Mouse (Mus musculus) limb, embryonic 12.5 days (tissue): Measurements from ENCODE around the gene Scd1. TPM values are rescaled to one million over a fixed set of nuclear protein-coding genes. Genes with fewer than 3 reads are reported as not detected.

Experiments used
- ATAC-seq: fragments of 200-750 bp; cut with Nextera tagmentation; 2 replicates; pipeline ENCODE4 v1.8.0; 2017; ENCODE audit warnings: low read depth, moderate TSS enrichment; ENCODE audit not compliant: insufficient number of reproducible peaks, insufficient read depth, low FRiP score, low TSS enrichment
- H3K27ac ChIP-seq: fragments of 300-500 bp; sonication (generic); 2 replicates; pipeline ENCODE4 v1.5.1; 2016; ENCODE audit warnings: mild to moderate bottlenecking, moderate library complexity
- H3K27me3 ChIP-seq: fragments of 300-500 bp; sonication (generic); 2 replicates; pipeline ENCODE4 v1.6.1; 2016; ENCODE audit warnings: mild to moderate bottlenecking, moderate library complexity
- H3K36me3 ChIP-seq: fragments of 300-500 bp; sonication (generic); 2 replicates; pipeline ENCODE4 v1.6.1; 2016; ENCODE audit warnings: mild to moderate bottlenecking, moderate library complexity
- H3K4me1 ChIP-seq: fragments of 300-500 bp; sonication (generic); replicated peaks from 2 replicates; pipeline ENCODE4 v1.6.1; 2016
- H3K4me2 ChIP-seq: fragments of 300-500 bp; sonication (generic); 2 replicates; pipeline ENCODE4 v1.6.1; 2016; ENCODE audit warnings: mild to moderate bottlenecking, moderate library complexity
- H3K4me3 ChIP-seq: fragments of 300-500 bp; sonication (generic); replicated peaks from 2 replicates; pipeline ENCODE4 v1.5.1; 2016; ENCODE audit warnings: mild to moderate bottlenecking
- H3K9ac ChIP-seq: fragments of 300-500 bp; sonication (generic); replicated peaks from 2 replicates; pipeline ENCODE4 v1.6.1; 2016; ENCODE audit warnings: mild to moderate bottlenecking, moderate library complexity
- H3K9me3 ChIP-seq: fragments of 300-500 bp; sonication (generic); 2 replicates; pipeline ENCODE4 v1.6.1; 2016; ENCODE audit warnings: mild to moderate bottlenecking, moderate library complexity
- WGBS: fragments of 180-500 bp; shearing (Covaris S2); methylation state at CpG from one replicate; pipeline ENCODE4 v1.1.7; 2016; 5-methylcytosine and 5-hydroxymethylcytosine counted together
- polyA plus RNA-seq: library from polyadenylated mRNA; unstranded; fragments of >200 nt; fragmentation: Nextera tagmentation; extraction: Ambion mirVana; gene quantifications from 2 replicates; pipeline ENCODE4 v1.2.1, GENCODE M21; 2016

Gene Scd1
- polyA plus RNA-seq, 1 experiment from 2014 or later, result 10.6 TPM

DNA sequence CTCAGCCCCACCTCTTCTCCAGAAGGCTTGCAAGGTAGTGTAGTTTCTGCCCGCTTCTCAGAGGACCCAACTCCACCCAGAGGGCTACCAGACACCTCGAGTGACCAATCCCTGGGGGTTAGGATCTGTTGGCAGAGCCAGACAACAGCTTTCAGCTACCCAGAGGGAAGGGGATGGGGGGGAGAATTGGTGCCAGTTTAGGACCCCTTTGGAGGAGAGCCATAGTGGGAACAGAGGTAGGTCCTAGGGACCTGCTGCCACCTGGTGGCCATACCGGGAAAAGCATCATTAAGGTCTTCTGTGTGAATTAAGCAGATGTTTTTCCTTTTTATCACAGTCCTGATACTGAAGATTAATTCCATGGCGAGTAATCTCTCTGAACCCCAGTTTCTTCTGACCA lies 11.3 kb upstream of the Scd1 start:
- WGBS, result 17% methylated on average over 4 of the region's 4 CpGs
- H3K9me3 ChIP-seq, result no peaks in the 10 kb centered on the region
- H3K4me2 ChIP-seq, result no peak overlapping the region
- H3K4me3 ChIP-seq, result no peak overlapping the region
- no peaks in the 10 kb centered on the region for H3K4me1 ChIP-seq
- H3K27me3 ChIP-seq, result 0 out of 2 replicates have a peak, but pooled peaks cover 3% of the 10 kb centered on the region
- no peak for ATAC-seq
- no peak overlapping the region for H3K27ac ChIP-seq
- no peak overlapping the region for H3K9ac ChIP-seq
- H3K36me3 ChIP-seq, result no peaks in the 10 kb centered on the region

- ATAC-seq, result no peak
- Histone ChIP-seq H3K4me1 (no peaks in the 10 kb centered on the region), H3K4me3 (no peak overlapping the region), H3K27ac (no peak overlapping the region), H3K4me2 (no peak overlapping the region), H3K36me3 (no peaks in the 10 kb centered on the region), H3K27me3 (0 out of 2 replicates have a peak, but pooled peaks cover 3% of the 10 kb centered on the region), H3K9me3 (no peaks in the 10 kb centered on the region), H3K9ac (no peak overlapping the region)
- 67% methylated on average over 9 of the region's 9 CpGs for WGBS
Measured at GRCm38 (mm10) chr19:44418544-44418943, 10.9 kb upstream of the Scd1 start.

- ATAC-seq, result no peak
- Histone ChIP-seq H3K4me1 (no peaks in the 10 kb centered on the region), H3K27ac (no peak overlapping the region), H3K27me3 (0 out of 2 replicates have a peak, but pooled peaks cover 3% of the 10 kb centered on the region), H3K4me3 (no peak overlapping the region), H3K9ac (no peak overlapping the region), H3K4me2 (no peak overlapping the region), H3K36me3 (no peaks in the 10 kb centered on the region), H3K9me3 (no peaks in the 10 kb centered on the region)
- WGBS, result 85% methylated on average over 5 of the region's 5 CpGs
Measured at GRCm38 (mm10) chr19:44418061-44418460, 10.4 kb upstream of the Scd1 start.

GRCm38 (mm10) chr19:44417448-44417847 lies 9.8 kb upstream of the Scd1 start:
- WGBS, result 59% methylated on average over 4 of the region's 4 CpGs
- Histone ChIP-seq H3K27ac (no peak overlapping the region), H3K9me3 (no peaks in the 10 kb centered on the region), H3K4me3 (no peak overlapping the region), H3K9ac (no peak overlapping the region), H3K36me3 (no peaks in the 10 kb centered on the region), H3K27me3 (0 out of 2 replicates have a peak, but pooled peaks cover 3% of the 10 kb centered on the region), H3K4me2 (no peak overlapping the region), H3K4me1 (no peaks in the 10 kb centered on the region)
- ATAC-seq, result no peak

DNA sequence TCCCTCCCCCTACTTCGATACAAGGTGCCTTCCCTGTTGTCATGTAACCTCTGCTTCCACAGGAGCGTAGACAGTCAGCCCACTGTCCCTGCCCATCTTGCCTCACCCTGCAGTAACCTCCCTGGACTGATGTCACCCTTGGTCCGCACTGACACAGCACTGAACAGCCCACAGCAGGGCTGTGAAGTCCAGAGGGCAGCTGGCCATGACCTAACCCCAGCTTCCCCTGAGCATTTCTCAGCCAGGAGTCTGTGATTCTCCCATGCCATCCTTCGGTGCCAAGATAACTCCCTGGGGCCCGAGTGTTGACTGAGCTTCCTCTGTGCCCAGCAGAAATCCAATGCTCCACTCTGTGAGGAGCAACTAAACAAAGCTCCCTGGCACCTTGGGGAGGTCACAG lies 8.6 kb upstream of the Scd1 start:
- Histone ChIP-seq H3K36me3 (no peaks in the 10 kb centered on the region), H3K9ac (no peak overlapping the region), H3K27ac (no peak overlapping the region), H3K27me3 (0 out of 2 replicates have a peak, but pooled peaks cover 3% of the 10 kb centered on the region), H3K9me3 (no peaks in the 10 kb centered on the region), H3K4me3 (no peak overlapping the region), H3K4me2 (no peak overlapping the region), H3K4me1 (no peaks in the 10 kb centered on the region)
- ATAC-seq, result no peak
- WGBS, result 79% methylated on average over 5 of the region's 5 CpGs

DNA sequence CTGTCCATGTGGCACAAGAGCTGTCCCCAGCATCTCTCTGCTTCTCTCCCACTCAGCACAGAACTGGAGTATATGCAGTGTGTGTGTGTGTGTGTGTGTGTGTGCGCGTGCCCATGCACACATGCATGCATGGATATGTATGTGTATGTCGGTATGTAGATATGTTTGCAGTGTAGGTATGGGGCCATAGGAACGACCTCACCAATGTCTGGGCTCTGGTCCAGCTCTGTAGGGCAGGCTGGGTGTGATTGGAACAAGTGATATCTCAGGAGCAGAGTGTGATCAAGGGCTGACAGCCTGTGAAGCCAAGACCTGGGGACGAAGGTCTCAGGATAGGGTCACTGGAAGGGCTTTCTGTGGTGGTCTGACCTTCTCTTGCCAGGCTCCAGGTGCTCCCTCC lies 7.8 kb upstream of the Scd1 start:
- no peak for ATAC-seq
- 91% methylated on average over 5 of the region's 5 CpGs for WGBS
- Histone ChIP-seq H3K4me3 (no peak overlapping the region), H3K4me1 (no peaks in the 10 kb centered on the region), H3K9me3 (no peaks in the 10 kb centered on the region), H3K4me2 (no peak overlapping the region), H3K9ac (no peak overlapping the region), H3K27me3 (0 out of 2 replicates have a peak, but pooled peaks cover 3% of the 10 kb centered on the region), H3K36me3 (no peaks in the 10 kb centered on the region), H3K27ac (no peak overlapping the region)

GRCm38 (mm10) chr19:44410269-44410992 lies 2.8 kb upstream of the Scd1 start:
- WGBS, result 90% methylated on average over 20 of the region's 20 CpGs

DNA sequence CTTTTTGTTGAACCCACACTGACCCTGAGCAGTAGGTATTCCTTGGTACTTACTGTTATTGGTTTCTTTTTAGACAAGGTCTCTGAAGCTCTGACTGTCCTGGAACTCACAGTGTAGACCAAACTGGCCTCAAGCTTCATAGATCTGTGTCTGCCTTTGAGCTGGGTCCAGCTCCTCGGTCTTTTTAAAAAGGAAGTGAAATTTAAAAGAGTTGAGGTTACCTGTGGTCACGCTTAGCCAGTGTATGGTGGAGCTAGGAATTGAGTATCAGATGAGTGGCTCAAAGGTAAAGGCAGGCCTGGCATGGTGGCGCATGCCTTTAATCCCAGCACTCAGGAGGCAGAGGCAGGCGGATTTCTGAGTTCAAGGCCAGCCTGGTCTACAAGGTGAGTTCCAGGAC lies 916 bp upstream of the Scd1 start:
- Histone ChIP-seq H3K4me1 (peaks cover 19% of the 10 kb centered on the region), H3K27ac (peak overlapping the region; percentile 89), H3K9me3 (no peaks in the 10 kb centered on the region), H3K4me2 (peak overlapping the region; percentile 80), H3K9ac (peak overlapping the region; percentile 54), H3K4me3 (peak overlapping the region; percentile 53), H3K27me3 (no peaks in the 10 kb centered on the region), H3K36me3 (peaks cover 13% of the 10 kb centered on the region; the same call in 1 of the 2 replicates)
- WGBS, result 63% methylated on average over 4 of the region's 4 CpGs
- no peak for ATAC-seq

More at GRCm38 (mm10) chr19:44410269-44410992, 2.8 kb upstream of the Scd1 start:
- no peak overlapping the region for H3K4me3 ChIP-seq
- H3K9ac ChIP-seq, result no peak overlapping the region
- H3K27ac ChIP-seq, result no peak overlapping the region
- no peaks in the 10 kb centered on the region for H3K9me3 ChIP-seq
- ATAC-seq, result no peak
- peaks cover under 1% of the 10 kb centered on the region; the same call in 1 of the 2 replicates for H3K36me3 ChIP-seq
- peaks cover 19% of the 10 kb centered on the region for H3K4me1 ChIP-seq
- H3K27me3 ChIP-seq, result 0 out of 2 replicates have a peak, but pooled peaks cover 3% of the 10 kb centered on the region
- no peak overlapping the region for H3K4me2 ChIP-seq

DNA sequence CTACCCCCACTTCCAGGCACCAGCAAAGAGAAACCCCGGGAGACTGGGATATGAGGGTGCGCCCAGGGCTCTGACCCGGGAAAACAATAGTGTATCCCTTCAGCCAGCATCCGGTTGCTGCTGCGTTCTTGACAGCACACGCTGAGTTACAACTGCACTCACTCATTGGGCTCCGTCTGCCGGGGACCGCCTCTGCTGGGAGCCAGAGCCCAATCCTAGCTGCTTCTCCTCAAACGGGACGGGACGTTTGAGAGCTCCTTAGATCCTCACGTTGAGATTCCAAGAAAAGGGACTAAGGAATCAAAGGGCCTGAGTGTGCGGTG lies 505 bp upstream of the Scd1 start:
- peak overlapping the region; percentile 54 for H3K9ac ChIP-seq
- H3K27me3 ChIP-seq, result no peaks in the 10 kb centered on the region
- peak overlapping the region; percentile 89 for H3K27ac ChIP-seq
- WGBS, result 1% methylated on average over 14 of the region's 14 CpGs
- H3K9me3 ChIP-seq, result no peaks in the 10 kb centered on the region
- H3K36me3 ChIP-seq, result peaks cover 17% of the 10 kb centered on the region; the same call in 1 of the 2 replicates
- peaks cover 19% of the 10 kb centered on the region for H3K4me1 ChIP-seq
- H3K4me2 ChIP-seq, result peak overlapping the region; percentile 80
- peak overlapping the region; percentile 53 for H3K4me3 ChIP-seq
- ATAC-seq, result peak; percentile 67; the same call in 1 of the 2 replicates

DNA sequence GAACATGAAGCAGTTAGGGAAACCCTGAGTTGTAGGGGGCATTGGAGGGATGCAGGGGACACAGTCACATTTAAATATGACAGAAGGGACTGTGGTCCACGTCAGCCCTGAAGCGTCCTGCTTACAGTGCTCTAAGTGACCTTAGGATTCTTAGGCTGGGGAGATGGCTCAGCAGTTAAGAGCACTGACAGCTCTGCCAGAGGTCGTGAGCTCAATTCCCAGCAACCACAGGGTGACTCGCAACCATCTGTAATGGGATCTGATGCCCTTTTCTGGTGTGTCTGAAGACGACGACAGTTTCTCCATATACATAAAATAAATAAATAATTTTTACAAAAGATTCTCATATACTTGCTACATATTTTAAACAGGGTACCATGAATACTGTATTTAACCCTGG lies 4.1 kb downstream of the Scd1 start:
- no peak overlapping the region for H3K4me2 ChIP-seq
- H3K36me3 ChIP-seq, result peaks cover 60% of the 10 kb centered on the region
- WGBS, result 87% methylated on average over 6 of the region's 6 CpGs
- H3K27me3 ChIP-seq, result no peaks in the 10 kb centered on the region
- H3K9ac ChIP-seq, result no peak overlapping the region
- H3K4me1 ChIP-seq, result peaks cover 17% of the 10 kb centered on the region
- H3K4me3 ChIP-seq, result no peak overlapping the region
- no peaks in the 10 kb centered on the region for H3K9me3 ChIP-seq
- H3K27ac ChIP-seq, result no peak overlapping the region
- ATAC-seq, result no peak

DNA sequence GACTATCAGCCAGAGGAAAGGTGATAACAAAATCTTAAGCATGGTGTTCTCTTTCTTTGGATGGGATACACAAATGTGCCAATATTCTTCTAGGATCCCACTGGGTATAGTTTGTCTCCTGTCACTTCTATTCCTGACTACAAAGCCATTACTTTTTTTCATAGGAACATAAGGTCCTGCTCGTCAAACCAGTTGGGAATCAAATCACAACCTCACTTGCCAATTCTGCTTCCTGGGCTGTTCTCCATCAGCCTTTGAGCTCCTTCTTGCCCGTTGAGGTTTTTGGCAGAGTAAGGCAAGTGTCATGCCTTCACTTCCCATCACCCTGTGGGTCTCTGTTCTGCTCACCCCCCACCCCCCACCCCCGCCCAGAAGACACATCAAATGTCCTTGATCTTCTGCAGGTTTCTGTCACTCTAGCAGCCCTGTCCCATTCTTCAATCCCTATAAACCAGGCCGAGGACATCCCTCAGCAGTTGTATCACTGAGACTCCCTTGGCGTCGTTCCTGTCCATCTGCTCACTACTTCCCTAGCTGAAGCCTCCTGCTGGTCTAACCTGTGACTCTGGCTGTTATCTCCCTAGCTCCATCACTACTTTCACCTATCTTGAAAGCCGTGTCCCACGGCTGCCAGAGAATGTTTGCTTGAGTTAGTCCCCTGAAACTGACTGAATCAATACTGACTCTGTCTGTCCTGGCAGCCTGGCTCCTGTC lies 7.0 kb downstream of the Scd1 start:
- Histone ChIP-seq H3K36me3 (peaks cover 86% of the 10 kb centered on the region), H3K9ac (no peak overlapping the region), H3K27ac (no peak overlapping the region), H3K4me3 (no peak overlapping the region), H3K27me3 (no peaks in the 10 kb centered on the region), H3K4me1 (peaks cover 2% of the 10 kb centered on the region; the same call in 1 of the 2 replicates), H3K9me3 (no peaks in the 10 kb centered on the region), H3K4me2 (no peak overlapping the region)
- 92% methylated on average over 8 of the region's 8 CpGs for WGBS
- no peak for ATAC-seq
